Comparison of ENCODE assay signal across 10 mouse cellular contexts in genomic region chr8:119926474-119926873, GRCm38 (mm10). TPM values are rescaled to one million over a fixed set of nuclear protein-coding genes. Genes with fewer than 3 reads are reported as not detected.
DNase-seq lines count a peak whose midpoint lies in the region; ATAC-seq and TF ChIP-seq lines count a peak whose summit lies in the region.
"Had no signal": no experiment of that assay in that cellular context is flagged by ENCODE, and none has a peak within 500 bp of the region (broad histone marks: within the 10 kb centered on the region; RNA-seq: fewer than 3 reads in every experiment).

No protein-coding gene starts in this region.

- H3K4me1 ChIP-seq in bone marrow, adult 2 months (ENCODE audit: control insufficient read depth, insufficient read depth, low read length), result peaks cover 1% of the 10 kb centered on the region; the same call in 1 of the 2 replicates
- H3K4me1 ChIP-seq in lung, embryonic 14.5 days (ENCODE audit: insufficient read depth), result no peaks in the 10 kb centered on the region
- peaks cover 22% of the 10 kb centered on the region for H3K4me1 ChIP-seq in forebrain, embryonic 10.5 days

- H3K9me3 ChIP-seq in lung, embryonic 14.5 days (ENCODE audit: low read depth, low read length), result no peaks in the 10 kb centered on the region
- no peaks in the 10 kb centered on the region for H3K9me3 ChIP-seq in forebrain, embryonic 10.5 days

- H3K4me2 ChIP-seq in lung, embryonic 14.5 days, result no peak overlapping the region

- H3K4me3 ChIP-seq in bone marrow, adult 2 months (replicated peaks; ENCODE audit: control insufficient read depth, low read depth, low read length), result no peak overlapping the region
- no peak overlapping the region for H3K4me3 ChIP-seq in lung, embryonic 14.5 days (ENCODE audit: low read depth, low read length)
- H3K4me3 ChIP-seq in forebrain, embryonic 10.5 days, result no peak overlapping the region

- peak; percentile 18 for DNase-seq in layer of hippocampus, adult 11-12 months (ENCODE audit: low spot score)
- DNase-seq in layer of hippocampus, adult 9-10 months (ENCODE audit: low spot score), result no peak
- DNase-seq in lung, embryonic 14.5 days, result peak; percentile 33
- DNase-seq in thymus, postnatal 14 days, result peak; percentile 60
- DNase-seq in forebrain, embryonic 10.5 days (ENCODE audit: extremely low spot score, low spot score), result no peak
- no peak for DNase-seq in testis, postnatal 14 days (ENCODE audit: low spot score)
- no peak for DNase-seq in left cerebral cortex, adult 18-20 months (ENCODE audit: low spot score in 2 of 2)
- DNase-seq: adrenal gland, adult 2 months had no signal

- TF ChIP-seq POLR2A in bone marrow, adult 2 months (IDR thresholded peaks at IDR 0.05; ENCODE audit: borderline replicate concordance, control insufficient read depth, low read depth, low read length), result no peak

- ATAC-seq in lung, embryonic 14.5 days (ENCODE audit: insufficient read depth), result no peak
- ATAC-seq: midbrain, embryonic 16.5 days had no signal

- no peak overlapping the region for H3K9ac ChIP-seq in lung, embryonic 14.5 days

- TF ChIP-seq CTCF in bone marrow, adult 2 months (IDR thresholded peaks at IDR 0.05; ENCODE audit: control insufficient read depth, insufficient read depth, low read length), result peak; percentile 56
- TF ChIP-seq CTCF in lung, embryonic 14.5 days (IDR thresholded peaks at IDR 0.05; ENCODE audit: low read depth), result peak; percentile 17; the same call in 1 of the 2 replicates

- H3K27me3 ChIP-seq in lung, embryonic 14.5 days (ENCODE audit: insufficient read depth, low read length), result no peaks in the 10 kb centered on the region
- no peaks in the 10 kb centered on the region for H3K27me3 ChIP-seq in forebrain, embryonic 10.5 days (ENCODE audit: poor library complexity, severe bottlenecking)

- 31% methylated on average over 2 of the region's 2 CpGs for WGBS in bone marrow, adult 2 months
- 79% methylated on average over 2 of the region's 2 CpGs for WGBS in lung, embryonic 14.5 days
- WGBS in forebrain, embryonic 10.5 days, result 89% methylated on average over 2 of the region's 2 CpGs

- no peaks in the 10 kb centered on the region for H3K36me3 ChIP-seq in lung, embryonic 14.5 days (ENCODE audit: insufficient read depth)
- H3K36me3 ChIP-seq in forebrain, embryonic 10.5 days (replicated peaks), result peaks cover 25% of the 10 kb centered on the region

- no peak overlapping the region for H3K27ac ChIP-seq in bone marrow, adult 2 months (ENCODE audit: control insufficient read depth, insufficient read depth, low read depth, low read length, poor library complexity)
- no peak overlapping the region for H3K27ac ChIP-seq in lung, embryonic 14.5 days (ENCODE audit: low read depth)
- H3K27ac ChIP-seq in forebrain, embryonic 10.5 days, result no peak overlapping the region

RNA-seq across cellular contexts. Expression of gene Gm20388, which starts 15.8 kb away (rescaled TPM):
- 3.5 and 10.6 TPM in 2 replicates for polyA plus RNA-seq in bone marrow, adult 2 months (2011; ENCODE audit: insufficient read depth, insufficient read length, low replicate concordance, missing spikeins)
- polyA plus RNA-seq in lung, embryonic 14.5 days (2014; fragmentation: Nextera tagmentation; extraction: Ambion mirVana), result not detected in 2 replicates
- polyA plus RNA-seq in forebrain, embryonic 10.5 days (2016; fragmentation: Nextera tagmentation; extraction: Ambion mirVana), result 1.2 and 5.5 TPM in 2 replicates
- total RNA-seq in left cerebral cortex, adult 18-20 months (2021), result 1 to 10 TPM; 4.4 to 7.8 TPM

RNA-seq across cellular contexts. Expression of gene Usp10, which starts 16.3 kb away (rescaled TPM):
- polyA plus RNA-seq in bone marrow, adult 2 months (2011; ENCODE audit: insufficient read depth, insufficient read length, low replicate concordance, missing spikeins), result 85.2 and 133 TPM in 2 replicates
- 142 and 155 TPM in 2 replicates for polyA plus RNA-seq in lung, embryonic 14.5 days (2014; fragmentation: Nextera tagmentation; extraction: Ambion mirVana)
- 251 and 264 TPM in 2 replicates for polyA plus RNA-seq in forebrain, embryonic 10.5 days (2016; fragmentation: Nextera tagmentation; extraction: Ambion mirVana)
- 10 to 100 TPM; 87.0 to 94.9 TPM for total RNA-seq in left cerebral cortex, adult 18-20 months (2021)

Comparison
In these comparisons a context has a peak if more than half of its experiments do, and no peak if none do; other contexts are left out.
1. DNase-seq: peak in layer of hippocampus, adult 11-12 months (single experiment), lung, embryonic 14.5 days (single experiment) and thymus, postnatal 14 days (single experiment); none in layer of hippocampus, adult 9-10 months (single experiment), forebrain, embryonic 10.5 days (single experiment), testis, postnatal 14 days (single experiment) and left cerebral cortex, adult 18-20 months (0 of 2).